Mouse (Mus musculus): Measurements from ENCODE around the gene Edn3.

- no peak for TF ChIP-seq CTCF (IDR thresholded peaks at IDR 0.05)
- TF ChIP-seq EP300 (IDR thresholded peaks at IDR 0.05): no peak
Measured at GRCm38 (mm10) chr2:174816163-174816562, 55.7 kb downstream of the Edn3 start.
